ENCODE assay signal across 9 mouse cellular contexts in the genomic region with DNA sequence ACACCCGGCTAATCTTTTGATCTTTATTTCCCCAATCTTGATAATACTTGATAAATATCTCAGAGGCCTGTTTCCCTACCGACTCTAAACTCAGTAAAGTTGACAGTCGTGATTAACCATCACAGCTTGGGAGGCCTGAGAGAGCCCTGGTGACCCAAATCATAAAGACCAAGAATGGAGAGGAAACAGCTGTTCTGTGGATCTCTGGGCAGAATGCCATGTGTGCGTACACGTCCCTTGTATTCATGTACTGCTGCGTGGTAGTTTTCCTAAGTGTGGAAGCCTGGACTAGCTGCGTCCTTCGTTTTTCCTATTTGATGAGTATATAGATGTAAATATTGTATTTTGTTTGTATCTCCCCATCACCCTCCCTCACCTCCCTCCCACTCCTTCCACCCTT. TPM values are rescaled to one million over a fixed set of nuclear protein-coding genes. Genes with fewer than 3 reads are reported as not detected.
DNase-seq lines count a peak whose midpoint lies in the region; ATAC-seq and TF ChIP-seq lines count a peak whose summit lies in the region.
"Had no signal": no experiment of that assay in that cellular context is flagged by ENCODE, and none has a peak within 500 bp of the region (broad histone marks: within the 10 kb centered on the region; RNA-seq: fewer than 3 reads in every experiment).

No protein-coding gene starts in this region.

- H3K4me1 ChIP-seq in heart, embryonic 11.5 days (ENCODE audit: control insufficient read depth, insufficient read depth, low read length): peaks cover 3% of the 10 kb centered on the region; the same call in 1 of the 2 replicates
- peaks cover 11% of the 10 kb centered on the region for H3K4me1 ChIP-seq in lung, embryonic 16.5 days (replicated peaks; ENCODE audit: control insufficient read depth, insufficient read depth, low read length)
- H3K4me1 ChIP-seq in lung, adult 2 months (ENCODE audit: control insufficient read depth, insufficient read depth, low read length): no peaks in the 10 kb centered on the region; the same call in 1 of the 2 replicates
- H3K4me1 ChIP-seq in liver, postnatal 0 days (ENCODE audit: insufficient read depth): peaks cover 3% of the 10 kb centered on the region; the same call in 1 of the 2 replicates

- H3K36me3 ChIP-seq in heart, embryonic 11.5 days (ENCODE audit: control insufficient read depth, insufficient read depth, low read length): no peaks in the 10 kb centered on the region
- H3K36me3 ChIP-seq in lung, embryonic 16.5 days (ENCODE audit: control insufficient read depth, insufficient read depth, low read length): peaks cover 4% of the 10 kb centered on the region; the same call in 1 of the 2 replicates
- H3K36me3 ChIP-seq in liver, postnatal 0 days (replicated peaks; ENCODE audit: insufficient read depth, low read length): peaks cover 8% of the 10 kb centered on the region

- no peak for TF ChIP-seq CTCF in lung, adult 2 months (IDR thresholded peaks at IDR 0.05; ENCODE audit: insufficient read depth, low read length)
- TF ChIP-seq CTCF in liver, postnatal 0 days (IDR thresholded peaks at IDR 0.05; ENCODE audit: low read depth): no peak

- H3K9me3 ChIP-seq in heart, embryonic 11.5 days (replicated peaks; ENCODE audit: control insufficient read depth, low read length): no peaks in the 10 kb centered on the region
- no peaks in the 10 kb centered on the region for H3K9me3 ChIP-seq in lung, embryonic 16.5 days (ENCODE audit: control insufficient read depth, low read length)
- H3K9me3 ChIP-seq in liver, postnatal 0 days (ENCODE audit: low read length): no peaks in the 10 kb centered on the region

- no peak for TF ChIP-seq POLR2A in lung, adult 2 months (IDR thresholded peaks at IDR 0.05; ENCODE audit: borderline replicate concordance, extremely low read depth, low read depth, low read length)

- no peak overlapping the region for H3K9ac ChIP-seq in heart, embryonic 11.5 days (ENCODE audit: low read depth, low read length)
- no peak overlapping the region for H3K9ac ChIP-seq in lung, embryonic 16.5 days (ENCODE audit: low read length)
- no peak overlapping the region for H3K9ac ChIP-seq in liver, postnatal 0 days (replicated peaks)

- no peaks in the 10 kb centered on the region for H3K27me3 ChIP-seq in heart, embryonic 11.5 days (ENCODE audit: control insufficient read depth, insufficient read depth, low read length)
- H3K27me3 ChIP-seq in lung, embryonic 16.5 days (ENCODE audit: control insufficient read depth, insufficient read depth, low read depth, low read length): no peaks in the 10 kb centered on the region
- no peaks in the 10 kb centered on the region for H3K27me3 ChIP-seq in liver, postnatal 0 days (ENCODE audit: insufficient read depth, low read length)

- ATAC-seq in heart, embryonic 11.5 days (replicated peaks; ENCODE audit: insufficient number of reproducible peaks, low FRiP score, low TSS enrichment): no peak
- ATAC-seq in lung, embryonic 16.5 days (ENCODE audit: low read depth): peak; percentile 82
- no peak for ATAC-seq in liver, postnatal 0 days

- DNase-seq in heart, adult 18-20 months: peak; percentile 49 to 64
- no peak for DNase-seq in lung, adult 2 months
- DNase-seq in heart, postnatal 4 days: peak; percentile 66
- DNase-seq in lung, postnatal 4 days: peak; percentile 49 to 55
- no peak for DNase-seq in liver, postnatal 0 days
- DNase-seq in thymus, postnatal 25 days: no peak
- DNase-seq: gastrocnemius, postnatal 25 days had no signal

- H3K27ac ChIP-seq in heart, embryonic 11.5 days (ENCODE audit: low read depth, low read length): no peak overlapping the region
- H3K27ac ChIP-seq in lung, embryonic 16.5 days (ENCODE audit: low read length): 0 out of 2 replicates have a peak overlapping the region, but pooled peaks have one; percentile 20
- H3K27ac ChIP-seq in liver, postnatal 0 days (ENCODE audit: low read depth): no peak overlapping the region

- TF ChIP-seq EP300 in liver, postnatal 0 days (IDR thresholded peaks at IDR 0.05; ENCODE audit: low read depth): no peak

- WGBS in heart, embryonic 11.5 days (ENCODE audit: insufficient replicate concordance): 81% methylated on average over 8 of the region's 8 CpGs
- WGBS in lung, embryonic 16.5 days: 39% methylated on average over 8 of the region's 8 CpGs
- WGBS in lung, adult 2 months: 44% methylated on average over 8 of the region's 8 CpGs
- WGBS in liver, postnatal 0 days (ENCODE audit: insufficient replicate concordance): 70% methylated on average over 8 of the region's 8 CpGs

- no peak overlapping the region for H3K4me2 ChIP-seq in heart, embryonic 11.5 days
- no peak overlapping the region for H3K4me2 ChIP-seq in lung, embryonic 16.5 days (ENCODE audit: low read depth, low read length)
- no peak overlapping the region for H3K4me2 ChIP-seq in liver, postnatal 0 days (ENCODE audit: low read depth, low read length)

- H3K4me3 ChIP-seq in heart, embryonic 11.5 days (ENCODE audit: low read depth, low read length): no peak overlapping the region
- no peak overlapping the region for H3K4me3 ChIP-seq in lung, embryonic 16.5 days (ENCODE audit: low read length)
- no peak overlapping the region for H3K4me3 ChIP-seq in lung, adult 2 months (replicated peaks; ENCODE audit: extremely low read depth, low read depth, low read length)
- H3K4me3 ChIP-seq in liver, postnatal 0 days (ENCODE audit: low read depth, low read length): no peak overlapping the region

RNA-seq across cellular contexts. Expression of a gene that starts 47.7 kb away (rescaled TPM):
- under 1 TPM; 0.10 to 0.59 TPM for total RNA-seq in heart, adult 18-20 months (2021)
- 1.00 and 1.2 TPM in 2 replicates for polyA plus RNA-seq in heart, embryonic 11.5 days (2014; fragmentation: Nextera tagmentation; extraction: Ambion mirVana)
- 3.7 and 4.6 TPM in 2 replicates for polyA plus RNA-seq in lung, embryonic 16.5 days (2015; fragmentation: Nextera tagmentation; extraction: Ambion mirVana)
- 4.6 and 4.8 TPM in 2 replicates for polyA plus RNA-seq in lung, adult 2 months (2012; rRNA removed)
- total RNA-seq in heart, postnatal 4 days (2021): under 1 TPM; 0.41 to 0.76 TPM
- polyA plus RNA-seq in liver, postnatal 0 days (2015; fragmentation: Nextera tagmentation; extraction: Ambion mirVana): 0.27 and 0.39 TPM in 2 replicates

RNA-seq across cellular contexts. Expression of a gene that starts 48.2 kb away (rescaled TPM):
- 10 to 100 TPM; 12.3 to 12.6 TPM for total RNA-seq in heart, adult 18-20 months (2021)
- polyA plus RNA-seq in heart, embryonic 11.5 days (2014; fragmentation: Nextera tagmentation; extraction: Ambion mirVana): 65.1 and 78.1 TPM in 2 replicates
- polyA plus RNA-seq in lung, embryonic 16.5 days (2015; fragmentation: Nextera tagmentation; extraction: Ambion mirVana): 72.0 and 84.7 TPM in 2 replicates
- 5.5 and 9.5 TPM in 2 replicates for polyA plus RNA-seq in lung, adult 2 months (2012; rRNA removed)
- 10 to 100 TPM; 22.8 to 30.5 TPM for total RNA-seq in heart, postnatal 4 days (2021)
- polyA plus RNA-seq in liver, postnatal 0 days (2015; fragmentation: Nextera tagmentation; extraction: Ambion mirVana): 29.9 and 31.5 TPM in 2 replicates

Comparison
In these comparisons a context has a peak if more than half of its experiments do, and no peak if none do; other contexts are left out.
1. DNase-seq: peak in heart, adult 18-20 months (2 of 2), heart, postnatal 4 days (single experiment) and lung, postnatal 4 days (2 of 2); none in lung, adult 2 months (single experiment), liver, postnatal 0 days (single experiment) and thymus, postnatal 25 days (single experiment).